Mouse (Mus musculus) kidney, postnatal 0 days (tissue): ENCODE measurements around the gene Gsdmc4. TPM values are rescaled to one million over a fixed set of nuclear protein-coding genes. Genes with fewer than 3 reads are reported as not detected.
"Not testable (repeated sequence)": the region's sequence is repeated elsewhere in the genome, so short reads cannot be mapped to it uniquely, and the experiment has no call there.

Source experiments
- ATAC-seq: fragments of 200-750 bp; cut with Nextera tagmentation; replicated peaks from 2 replicates; pipeline ENCODE4 v1.8.0; 2017; ENCODE audit warnings: low read depth, moderate number of reproducible peaks, moderate TSS enrichment, moderate library complexity; ENCODE audit not compliant: low FRiP score
- DNase-seq: peaks from one replicate; pipeline ENCODE4 v3.0.0-alpha.2; 2016; ENCODE audit warnings: low spot score
- H3K27ac ChIP-seq: fragments of 300-500 bp; sonication (generic); 2 replicates; pipeline ENCODE4 v1.5.1; 2014; ENCODE audit warnings: mild to moderate bottlenecking
- H3K27me3 ChIP-seq: fragments of 300-500 bp; sonication (generic); 2 replicates; pipeline ENCODE4 v1.6.1; 2014; ENCODE audit warnings: low read length, mixed read lengths; ENCODE audit not compliant: insufficient read depth
- H3K36me3 ChIP-seq: fragments of 300-500 bp; sonication (generic); 2 replicates; pipeline ENCODE4 v1.6.1; 2014; ENCODE audit warnings: low read length, mixed read lengths; ENCODE audit not compliant: insufficient read depth
- H3K4me1 ChIP-seq: fragments of 300-500 bp; sonication (generic); replicated peaks from 2 replicates; pipeline ENCODE4 v1.6.1; 2014; ENCODE audit warnings: antibody characterized with exemption, low read length, mixed read lengths; ENCODE audit not compliant: insufficient read depth
- H3K4me2 ChIP-seq: fragments of 300-500 bp; sonication (generic); 2 replicates; pipeline ENCODE4 v1.6.1; 2014; ENCODE audit warnings: mild to moderate bottlenecking, low read length, moderate library complexity, mixed read lengths
- H3K4me3 ChIP-seq: fragments of 300-500 bp; sonication (generic); replicated peaks from 2 replicates; pipeline ENCODE4 v1.5.1; 2014; ENCODE audit warnings: low read depth, low read length
- H3K9ac ChIP-seq: fragments of 300-500 bp; sonication (generic); 2 replicates; pipeline ENCODE4 v1.6.1; 2014; ENCODE audit warnings: low read depth, low read length
- H3K9me3 ChIP-seq: fragments of 300-500 bp; sonication (generic); replicated peaks from 2 replicates; pipeline ENCODE4 v1.6.1; 2016; ENCODE audit warnings: low read length, inconsistent platforms, mixed read lengths
- CTCF ChIP-seq: IDR thresholded peaks from 2 replicates; pipeline ENCODE4 v1.5.1; 2016; ENCODE audit warnings: antibody characterized with exemption, low read depth, mild to moderate bottlenecking, moderate library complexity
- WGBS: fragments of 180-500 bp; shearing (Covaris S2); extraction: QIAGEN DNeasy Blood & Tissue Kit; methylation state at CpG from one replicate; pipeline ENCODE4 v1.1.7; 2014; 5-methylcytosine and 5-hydroxymethylcytosine counted together
- polyA plus RNA-seq: library from polyadenylated mRNA; unstranded; fragments of >200 nt; fragmentation: Nextera tagmentation; extraction: Ambion mirVana; gene quantifications from 2 replicates; pipeline ENCODE4 v1.2.1, GENCODE M21; 2015

Gene Gsdmc4
- polyA plus RNA-seq, 1 experiment from 2014 or later = 0.59 TPM

GRCm38 (mm10) chr15:63895560-63896353 lies 16.3 kb downstream of the Gsdmc4 start:
- 38% methylated on average over 9 of the region's 9 CpGs for WGBS
- H3K27me3 ChIP-seq, ATAC-seq, H3K27ac ChIP-seq, H3K9me3 ChIP-seq, H3K9ac ChIP-seq, H3K36me3 ChIP-seq, H3K4me3 ChIP-seq, H3K4me1 ChIP-seq: not testable (repeated sequence)
- peak; percentile 68 for DNase-seq
- H3K4me2 ChIP-seq = peak overlapping the region; percentile 41
- TF ChIP-seq CTCF = peak; percentile 73

GRCm38 (mm10) chr15:63888440-63888839 lies 23.7 kb downstream of the Gsdmc4 start:
- WGBS = 41% methylated on average over 4 of the region's 5 CpGs
- DNase-seq, H3K9me3 ChIP-seq, H3K4me1 ChIP-seq, ATAC-seq, H3K36me3 ChIP-seq, H3K27ac ChIP-seq, H3K4me3 ChIP-seq, H3K9ac ChIP-seq, H3K4me2 ChIP-seq, H3K27me3 ChIP-seq: not testable (repeated sequence)

- not testable (repeated sequence) for H3K4me1 ChIP-seq, H3K4me2 ChIP-seq, H3K9me3 ChIP-seq, ATAC-seq, H3K36me3 ChIP-seq, H3K27ac ChIP-seq, H3K9ac ChIP-seq, H3K27me3 ChIP-seq, DNase-seq, H3K4me3 ChIP-seq
- WGBS = no CpG with 5 or more reads among the region's 5 CpGs
Observed at GRCm38 (mm10) chr15:63887949-63888348, 24.1 kb downstream of the Gsdmc4 start.

- not testable (repeated sequence) for H3K27me3 ChIP-seq, DNase-seq, H3K4me3 ChIP-seq, H3K9me3 ChIP-seq, H3K4me1 ChIP-seq, H3K9ac ChIP-seq, ATAC-seq, H3K27ac ChIP-seq, H3K36me3 ChIP-seq, H3K4me2 ChIP-seq
- 89% methylated on average over 1 of the region's 3 CpGs for WGBS
Observed at GRCm38 (mm10) chr15:63878458-63878857, 33.6 kb downstream of the Gsdmc4 start, which contains the start of gene Gsdmc3. Gsdmc3 (minus strand) TSS chr15:63878558.

GRCm38 (mm10) chr15:63876160-63876559 lies 35.9 kb downstream of the Gsdmc4 start:
- not testable (repeated sequence) for H3K9ac ChIP-seq, H3K9me3 ChIP-seq, DNase-seq, H3K36me3 ChIP-seq, H3K27ac ChIP-seq, H3K27me3 ChIP-seq, H3K4me2 ChIP-seq, ATAC-seq, H3K4me3 ChIP-seq, H3K4me1 ChIP-seq

- ATAC-seq, H3K9ac ChIP-seq, H3K4me3 ChIP-seq, H3K4me2 ChIP-seq, H3K27me3 ChIP-seq, H3K9me3 ChIP-seq, H3K36me3 ChIP-seq, H3K27ac ChIP-seq, H3K4me1 ChIP-seq: not testable (repeated sequence)
- 45% methylated on average over 5 of the region's 5 CpGs for whole genome bisulfite sequencing
- peak; percentile 3 for DNase-seq
- peak; percentile 53 for TF ChIP-seq CTCF
Observed at GRCm38 (mm10) chr15:63861965-63862364, 50.1 kb downstream of the Gsdmc4 start.

Other genes starting within 250 kb of the Gsdmc4 start
- 11.4 and 13.3 TPM in 2 replicates for gene Gsdmc2, start 67.1 kb downstream of the Gsdmc4 start, polyA plus RNA-seq
- 10.3 and 12.7 TPM in 2 replicates for gene Gsdmc3, start 33.7 kb downstream of the Gsdmc4 start, polyA plus RNA-seq
- 54.2 and 54.5 TPM in 2 replicates for gene Fam49b, start 148.2 kb upstream of the Gsdmc4 start, polyA plus RNA-seq